Mouse (Mus musculus) kidney, postnatal 4 days (tissue): ENCODE measurements around the gene Tmprss11a.

Source experiments
- DNase-seq, 2 experiments: peaks; one replicate each; pipeline ENCODE4 v3.0.0; 2021; ENCODE audit warnings: mixed read lengths in 2 of 2

The Tmprss11a gene

DNA sequence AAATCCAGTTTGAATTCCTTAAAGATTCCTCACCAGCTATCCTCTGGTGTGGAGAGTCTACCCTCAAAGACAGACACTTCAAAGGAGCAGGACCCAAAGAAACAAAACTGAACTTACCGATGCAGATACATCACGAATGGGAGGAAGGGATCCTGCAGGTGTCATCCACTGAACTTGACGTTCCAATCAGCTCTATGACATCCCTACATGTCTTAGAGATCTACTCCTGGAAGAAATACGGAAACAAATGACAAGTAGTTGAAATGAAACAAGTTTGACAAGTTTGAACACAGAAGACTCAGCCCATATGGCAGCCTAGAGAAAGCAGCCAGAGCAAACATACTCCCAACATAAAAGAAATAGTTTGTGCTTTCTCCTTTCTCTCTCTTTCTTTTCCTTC lies at the start of gene Tmprss11a:
Gene Tmprss11a (minus strand): TSS at position 101 of the 400 bp plus-strand sequence.
- no peak for DNase-seq

DNA sequence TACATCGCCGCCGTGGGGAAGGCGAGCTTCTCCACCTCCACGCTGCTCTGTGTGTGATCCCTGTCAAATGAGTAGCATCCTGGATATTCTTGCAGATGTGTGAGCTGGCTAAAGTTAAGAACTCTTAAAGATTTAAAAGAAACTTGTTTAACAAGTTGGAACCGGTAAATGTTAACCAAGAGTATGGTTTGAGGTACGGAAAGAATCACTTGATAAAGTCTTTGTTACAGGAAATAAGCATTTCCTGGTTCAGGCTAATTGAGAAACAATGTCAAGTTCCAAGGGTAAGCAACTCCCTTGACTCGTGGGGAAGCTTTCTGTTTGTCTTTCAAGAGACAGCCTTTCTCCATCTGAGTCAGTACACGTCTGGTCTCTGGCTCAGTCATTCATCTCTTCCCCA lies 49.7 kb upstream of the Tmprss11a start, which contains the start of gene Tmprss11g:
Gene Tmprss11g (minus strand): TSS at position 101 of the 400 bp plus-strand sequence.
- DNase-seq: no peak

DNA sequence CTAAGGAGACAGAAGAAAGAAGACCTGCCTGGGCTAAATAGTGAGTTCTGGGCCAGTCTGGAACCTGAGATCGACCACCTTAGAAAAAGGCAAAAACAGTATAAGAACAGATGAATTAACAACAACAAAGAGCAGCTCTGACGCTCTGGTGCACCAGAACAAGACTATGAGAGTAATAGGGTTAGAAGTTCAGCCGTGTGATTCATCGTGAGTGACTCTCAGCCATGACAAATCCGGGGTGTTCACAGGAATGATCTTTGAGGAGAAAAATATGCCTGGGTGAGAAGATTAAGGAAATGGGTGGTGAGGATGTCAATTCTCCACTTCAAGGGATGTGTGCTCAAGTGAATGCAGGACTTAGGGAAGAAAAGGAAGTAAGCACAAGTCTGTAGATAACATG lies 42.7 kb upstream of the Tmprss11a start:
- DNase-seq: no peak

DNA sequence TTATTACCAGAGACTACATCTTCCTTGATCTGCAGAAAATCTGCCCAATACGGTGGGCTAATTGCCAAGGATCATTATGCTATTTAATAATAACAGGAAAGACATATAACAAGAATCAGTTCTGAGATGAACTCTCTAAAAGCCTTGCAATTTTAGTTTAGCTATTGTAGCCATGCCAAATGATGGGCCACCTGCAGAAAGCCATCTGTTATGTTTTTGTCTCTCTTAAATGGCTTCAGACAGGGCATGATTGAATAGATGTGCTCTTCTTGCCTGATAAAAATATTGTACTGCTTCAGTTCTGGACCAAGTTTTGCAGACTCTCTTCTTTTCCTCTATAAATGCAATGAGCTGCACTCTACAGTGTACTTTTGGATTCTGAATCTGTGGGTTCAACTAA lies 24.7 kb upstream of the Tmprss11a start:
- DNase-seq: no peak

DNA sequence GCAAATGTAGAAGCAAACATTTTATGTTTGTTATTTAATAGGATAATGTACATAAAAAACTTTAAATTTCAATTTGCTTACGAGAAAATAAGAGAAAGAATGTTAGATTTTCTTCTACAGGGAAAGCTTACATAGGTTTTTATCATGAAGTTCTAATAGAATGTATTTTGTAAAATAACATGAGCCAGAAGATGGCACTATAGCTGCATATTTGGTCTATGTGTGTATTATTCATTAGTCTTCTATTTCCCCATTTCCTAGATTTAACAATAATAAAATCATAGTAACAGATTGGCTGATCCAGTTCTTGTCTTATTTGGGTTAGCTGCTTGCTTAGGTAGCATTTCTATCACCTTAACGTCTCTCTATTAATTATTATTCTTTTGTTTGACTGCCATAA lies 13.8 kb upstream of the Tmprss11a start:
- no peak for DNase-seq

DNA sequence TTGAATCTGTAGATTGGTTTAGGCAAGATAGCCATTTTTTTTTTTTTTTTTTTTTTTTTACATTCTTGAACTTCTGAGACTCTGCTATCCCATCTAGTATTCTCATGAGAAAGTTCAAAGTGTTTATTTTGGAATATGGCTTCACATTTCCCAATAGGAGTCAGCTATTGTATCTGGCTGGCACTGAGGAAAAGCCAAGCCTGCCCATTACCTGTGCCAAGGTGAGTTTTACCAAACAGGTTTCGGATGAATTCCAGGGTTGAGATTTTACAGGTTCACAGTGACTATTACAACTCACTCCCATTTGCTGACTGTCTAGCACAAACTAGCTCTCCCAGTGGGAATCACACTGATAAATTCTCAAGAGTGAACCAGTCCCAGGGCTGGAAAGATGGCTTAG lies 13.2 kb upstream of the Tmprss11a start:
- DNase-seq: no peak

DNA sequence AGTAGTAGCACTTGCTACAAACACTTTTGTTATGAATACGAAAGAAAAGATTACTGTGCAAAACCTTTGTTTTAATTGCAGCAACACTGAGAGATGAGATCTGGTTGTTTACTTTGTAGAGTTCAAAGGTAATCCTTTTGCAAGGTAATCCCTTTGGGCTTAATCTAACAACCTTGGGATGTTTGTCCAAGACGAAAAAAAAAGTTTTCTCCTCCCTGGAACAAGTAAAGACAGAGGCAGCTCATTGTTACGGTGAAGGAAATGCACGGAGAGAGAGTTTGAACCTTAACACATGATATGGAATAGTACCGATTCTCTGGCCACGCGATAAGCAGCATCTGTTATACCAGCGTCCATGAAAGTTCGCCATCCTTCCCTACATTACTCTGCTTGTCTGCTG lies 5.1 kb upstream of the Tmprss11a start:
- DNase-seq: no peak

DNA sequence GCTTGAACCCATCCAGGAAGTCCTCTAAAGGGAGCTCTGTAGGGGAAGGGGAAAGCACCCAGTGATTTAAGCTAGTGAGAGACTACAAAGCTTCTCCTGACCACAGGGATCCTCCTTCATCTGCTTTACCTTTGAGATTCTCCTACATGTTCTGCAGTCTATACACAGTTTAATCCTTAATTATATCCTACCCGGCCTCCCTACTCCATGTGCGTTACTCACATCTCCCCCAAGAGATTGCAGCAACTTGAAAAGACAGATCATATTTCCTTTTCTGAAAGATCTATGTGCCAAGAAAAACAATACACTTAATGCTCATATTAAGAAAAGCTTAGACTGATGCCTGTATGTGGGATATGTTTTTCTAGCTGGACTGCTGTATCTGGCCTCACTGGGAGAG lies 29.5 kb downstream of the Tmprss11a start:
- no peak for DNase-seq

DNA sequence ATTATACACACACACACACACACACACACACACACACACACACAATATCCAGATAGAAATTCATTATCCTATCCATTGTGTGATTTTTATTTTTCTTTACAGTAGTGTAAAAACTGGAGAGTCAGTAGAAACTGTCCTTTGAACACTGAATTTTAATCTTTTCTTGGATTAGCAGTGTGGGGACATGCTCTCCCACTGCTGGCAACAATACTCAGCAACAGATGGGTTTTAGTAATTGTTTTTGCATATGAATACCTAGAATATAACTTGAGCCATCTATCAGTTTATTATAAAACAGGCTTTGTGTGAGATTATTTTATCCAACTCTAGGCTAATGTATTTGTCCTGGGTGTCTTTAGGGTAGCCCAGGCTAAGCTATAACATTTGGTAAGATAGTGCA lies 30.2 kb downstream of the Tmprss11a start:
- no peak for DNase-seq

DNA sequence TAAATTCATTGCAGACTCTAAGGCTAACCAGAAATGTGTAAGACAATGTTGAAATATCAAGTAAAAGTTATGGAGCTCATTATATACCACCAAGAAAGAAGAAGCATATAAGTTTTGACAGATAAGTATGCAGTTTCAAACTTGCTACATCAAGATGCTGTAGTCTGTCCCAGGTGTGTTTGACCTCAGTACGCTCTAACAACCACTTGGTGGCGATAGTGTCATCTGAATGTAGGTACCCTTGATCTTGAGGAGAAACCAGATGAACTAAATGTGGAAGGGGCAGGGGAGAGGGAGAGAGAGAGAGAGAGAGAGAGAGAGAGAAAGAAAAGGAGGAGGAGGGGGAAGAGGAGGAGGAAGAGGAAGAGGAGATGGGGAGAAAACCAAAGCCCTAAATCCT lies 36.1 kb downstream of the Tmprss11a start:
- DNase-seq: peak; percentile 20 to 22

DNA sequence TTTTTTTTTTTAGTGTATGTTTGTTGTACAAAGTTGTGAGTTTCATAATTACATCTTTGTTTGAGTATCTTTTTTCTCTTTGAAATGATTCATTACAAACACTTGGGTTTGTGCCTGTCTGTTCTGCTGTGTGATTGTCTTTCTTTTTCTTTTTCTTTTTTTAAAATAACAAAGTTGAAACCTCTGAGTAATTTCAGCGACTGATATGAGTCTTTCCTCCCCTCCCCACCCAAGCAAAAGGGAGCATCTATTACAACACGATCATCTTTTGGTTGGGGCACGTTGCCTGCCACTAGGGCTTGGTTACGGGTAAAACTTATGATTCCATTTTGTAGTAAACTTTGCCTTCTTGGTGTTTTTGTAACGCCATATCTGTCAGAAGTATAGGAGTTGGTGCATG lies 37.7 kb downstream of the Tmprss11a start:
- DNase-seq: no peak

DNA sequence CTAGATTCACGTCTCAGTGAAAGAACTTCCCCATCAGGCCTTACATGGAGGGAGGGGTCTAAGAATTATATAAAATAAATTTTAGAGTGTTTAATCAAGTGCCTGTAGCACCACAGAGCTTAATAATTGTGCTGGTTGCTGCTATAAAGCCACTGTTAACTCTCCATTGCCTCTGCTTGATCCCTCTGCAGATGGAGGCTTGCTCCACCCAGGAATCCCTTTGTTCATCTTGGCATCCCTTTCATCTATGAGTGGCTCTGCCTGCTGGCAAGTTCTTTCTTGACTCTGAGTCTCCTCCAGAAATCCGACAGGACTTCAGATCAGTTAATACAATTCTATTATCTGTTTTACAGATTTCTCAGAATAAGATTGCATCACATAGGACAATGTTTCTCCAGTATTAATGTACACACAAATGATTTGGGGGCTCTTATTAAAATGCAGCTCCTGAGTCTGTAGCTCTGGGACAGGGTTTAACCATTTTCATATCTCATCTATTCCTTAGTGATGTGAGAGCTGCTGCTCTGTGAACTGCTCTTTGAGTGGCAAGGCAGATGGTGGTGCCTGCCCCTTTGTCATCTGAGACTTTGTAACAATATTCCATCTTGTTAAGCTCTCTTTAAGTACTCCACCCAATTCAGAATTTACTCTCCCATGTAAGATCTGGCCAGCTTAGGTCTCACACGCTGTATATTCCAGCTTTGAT lies 47.3 kb downstream of the Tmprss11a start:
- DNase-seq: no peak

DNA sequence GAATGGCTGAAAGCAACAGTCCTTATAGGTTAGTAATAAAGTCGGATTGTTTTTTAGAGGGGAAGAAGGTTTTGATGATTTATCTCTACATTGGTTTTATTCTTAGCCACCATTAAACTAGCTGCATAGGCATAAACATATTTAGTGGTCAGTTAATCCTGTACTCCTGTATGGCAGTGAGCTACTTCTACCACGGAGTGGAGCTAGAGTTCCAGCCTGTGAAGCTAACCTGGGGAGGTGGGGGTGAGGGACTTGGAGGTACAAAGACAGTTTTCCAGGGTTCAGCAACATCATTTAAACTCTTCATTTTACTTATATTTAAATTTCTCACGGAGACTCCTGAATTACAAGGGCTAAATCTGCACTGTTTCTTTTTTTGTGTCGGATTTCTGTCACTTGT lies 49.3 kb downstream of the Tmprss11a start:
- peak in 1 of 2 experiments; percentile 4 for DNase-seq

DNA sequence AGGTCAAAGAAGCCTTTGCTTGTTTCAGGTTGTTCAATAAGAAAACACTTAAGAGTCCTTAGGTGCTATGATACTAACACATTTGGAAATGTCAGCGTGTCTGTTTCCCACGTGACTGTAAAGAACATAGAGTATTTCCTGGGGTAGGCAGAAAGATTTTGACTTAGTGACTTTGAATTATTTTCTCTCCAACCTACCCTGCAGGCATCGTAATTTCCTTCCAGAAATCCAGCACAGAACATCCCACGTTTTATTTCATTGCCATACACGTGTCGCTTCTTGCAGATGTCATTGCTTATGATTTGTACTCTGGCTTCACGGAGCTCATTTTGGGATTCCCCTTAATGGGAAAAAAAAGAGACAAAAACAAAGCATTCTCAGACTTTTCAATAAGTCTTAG lies 54.5 kb downstream of the Tmprss11a start:
- no peak for DNase-seq

DNA sequence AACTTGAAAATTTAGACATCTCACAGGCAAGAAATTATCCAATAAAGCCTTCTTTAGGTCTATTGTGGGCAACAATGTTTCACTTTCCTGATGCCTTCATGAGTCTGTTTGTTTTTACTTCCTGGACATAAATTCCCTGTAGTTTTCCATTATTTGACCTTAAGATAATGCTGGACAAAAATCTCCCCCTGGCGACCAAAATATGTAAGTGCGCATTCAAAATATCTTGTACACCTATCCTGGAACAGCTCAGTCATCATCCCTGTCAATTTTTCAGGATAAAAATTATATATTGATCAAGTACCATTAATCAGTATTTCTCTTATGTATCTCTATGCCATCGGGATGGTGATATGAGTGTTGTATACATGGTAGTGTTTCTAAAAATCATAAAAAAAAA lies 58.0 kb downstream of the Tmprss11a start:
- peak; percentile 7 to 10 for DNase-seq

DNA sequence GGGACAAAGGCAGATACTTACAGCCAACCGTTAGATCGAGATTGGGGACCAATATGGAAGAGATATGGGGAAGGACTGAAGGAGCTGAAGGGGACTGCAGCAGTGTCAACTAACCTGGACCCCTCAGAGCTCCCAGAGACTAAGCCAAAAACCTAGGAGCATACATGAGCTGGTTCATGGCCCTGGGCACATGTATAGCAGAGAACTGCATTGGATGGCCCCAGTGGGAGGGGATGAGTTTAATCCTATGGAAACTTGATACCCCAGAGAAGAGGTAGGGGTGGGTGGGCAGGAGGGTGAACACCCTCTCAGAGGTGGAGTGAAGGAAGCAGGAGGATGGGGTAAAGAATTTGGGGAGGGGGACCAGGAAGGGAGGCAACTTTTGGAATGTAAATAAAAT lies 60.8 kb downstream of the Tmprss11a start:
- DNase-seq: no peak

DNA sequence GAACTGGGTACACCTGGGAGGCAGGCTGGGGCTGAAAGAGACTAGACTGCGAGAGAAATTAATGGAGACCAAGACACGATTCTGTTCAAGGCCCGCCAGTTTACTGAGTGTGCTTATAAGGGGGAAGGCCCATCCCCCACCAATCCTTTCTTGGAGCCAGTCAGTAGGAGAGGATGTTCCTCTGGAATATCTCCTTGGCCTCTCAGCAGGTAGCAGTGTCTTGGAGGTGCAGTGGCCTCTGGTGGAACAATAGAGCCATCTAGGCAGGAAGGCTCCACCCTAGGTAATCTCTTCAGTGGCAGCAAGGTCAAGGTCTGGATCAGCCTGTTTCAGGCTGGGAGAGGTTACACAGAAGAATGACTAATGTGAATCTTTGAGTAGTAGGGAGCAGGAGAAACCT lies 61.6 kb downstream of the Tmprss11a start:
- no peak for DNase-seq

DNA sequence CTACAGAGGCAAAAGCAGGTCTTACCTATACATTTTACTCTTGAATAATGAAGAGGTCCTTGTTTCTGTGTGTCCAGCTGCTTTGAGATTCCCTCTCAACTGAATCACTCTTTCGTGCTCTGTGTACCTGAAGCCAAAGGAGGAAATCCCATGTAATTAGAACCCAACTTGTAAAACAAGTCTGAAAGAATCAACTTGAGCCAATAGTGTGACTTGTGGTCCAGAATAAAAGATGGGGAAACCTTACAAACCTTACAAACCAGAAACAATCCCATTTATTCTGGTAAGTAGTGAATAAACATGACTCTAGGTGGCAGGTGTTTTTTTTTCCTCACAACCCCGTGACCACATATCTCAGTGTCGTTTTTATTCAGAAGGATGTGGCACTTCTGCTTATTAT lies 95.5 kb downstream of the Tmprss11a start, which contains the start of gene Tmprss11d:
Gene Tmprss11d (minus strand): TSS at position 101 of the 400 bp plus-strand sequence.
- DNase-seq: no peak
